Mouse (Mus musculus) E14TG2a.4 (cell line): ENCODE data around the gene Serpina3f.

ENCODE experiments used
- CTCF ChIP-seq: conservative IDR thresholded peaks from 2 replicates; pipeline ENCODE4 v1.5.1; 2014; ENCODE audit warnings: low read length
- NANOG ChIP-seq: IDR thresholded peaks from 2 replicates; pipeline ENCODE4 v1.6.1; 2014; ENCODE audit warnings: borderline replicate concordance, low read length, mixed read lengths
- POU5F1 ChIP-seq: IDR thresholded peaks from 2 replicates; pipeline ENCODE4 v1.6.1; 2014; ENCODE audit warnings: low read length, borderline replicate concordance

- TF ChIP-seq CTCF (no peak), POU5F1 (no peak), NANOG (no peak)
Observed at GRCm38 (mm10) chr12:104235915-104236314, 21.6 kb downstream of the Serpina3f start, which contains the start of gene Serpina3g.
